Mouse (Mus musculus) forebrain, embryonic 13.5 days (tissue): ENCODE data around the gene Dennd1a. TPM values are rescaled to one million over a fixed set of nuclear protein-coding genes. Genes with fewer than 3 reads are reported as not detected.

Experiments used
- ATAC-seq: fragments of 200-750 bp; cut with Nextera tagmentation; 2 replicates; pipeline ENCODE4 v1.8.0; 2017
- H3K27ac ChIP-seq: fragments of 300-500 bp; sonication (generic); 2 replicates; pipeline ENCODE4 v1.5.1; 2015; ENCODE audit warnings: inconsistent platforms, mild to moderate bottlenecking, moderate library complexity
- H3K27me3 ChIP-seq: fragments of 300-500 bp; sonication (generic); 2 replicates; pipeline ENCODE4 v1.6.1; 2015; ENCODE audit warnings: mild to moderate bottlenecking, inconsistent platforms
- H3K36me3 ChIP-seq: fragments of 300-500 bp; sonication (generic); 2 replicates; pipeline ENCODE4 v1.6.1; 2015; ENCODE audit warnings: mild to moderate bottlenecking, inconsistent platforms; ENCODE audit not compliant: poor library complexity, severe bottlenecking
- H3K4me1 ChIP-seq: fragments of 300-500 bp; sonication (generic); 2 replicates; pipeline ENCODE4 v1.6.1; 2015; ENCODE audit warnings: inconsistent platforms
- H3K4me2 ChIP-seq: fragments of 300-500 bp; sonication (generic); 2 replicates; pipeline ENCODE4 v1.6.1; 2015; ENCODE audit warnings: inconsistent platforms, mild to moderate bottlenecking, moderate library complexity
- H3K4me3 ChIP-seq: fragments of 300-500 bp; sonication (generic); 2 replicates; pipeline ENCODE4 v1.5.1; 2015; ENCODE audit warnings: mild to moderate bottlenecking, inconsistent platforms
- H3K9ac ChIP-seq: fragments of 300-500 bp; sonication (generic); 2 replicates; pipeline ENCODE4 v1.6.1; 2015; ENCODE audit warnings: mild to moderate bottlenecking, inconsistent platforms
- H3K9me3 ChIP-seq: fragments of 300-500 bp; sonication (generic); replicated peaks from 2 replicates; pipeline ENCODE4 v1.6.1; 2016; ENCODE audit warnings: inconsistent platforms
- WGBS: fragments of 180-500 bp; shearing (Covaris S2); methylation state at CpG from one replicate; pipeline ENCODE4 v1.1.7; 2015; 5-methylcytosine and 5-hydroxymethylcytosine counted together
- polyA plus RNA-seq: library from polyadenylated mRNA; unstranded; fragments of >200 nt; fragmentation: Nextera tagmentation; extraction: Ambion mirVana; gene quantifications from 2 replicates; pipeline ENCODE4 v1.2.1, GENCODE M21; 2015

Gene Dennd1a
- polyA plus RNA-seq, 1 experiment from 2014 or later: 17.7 TPM

DNA sequence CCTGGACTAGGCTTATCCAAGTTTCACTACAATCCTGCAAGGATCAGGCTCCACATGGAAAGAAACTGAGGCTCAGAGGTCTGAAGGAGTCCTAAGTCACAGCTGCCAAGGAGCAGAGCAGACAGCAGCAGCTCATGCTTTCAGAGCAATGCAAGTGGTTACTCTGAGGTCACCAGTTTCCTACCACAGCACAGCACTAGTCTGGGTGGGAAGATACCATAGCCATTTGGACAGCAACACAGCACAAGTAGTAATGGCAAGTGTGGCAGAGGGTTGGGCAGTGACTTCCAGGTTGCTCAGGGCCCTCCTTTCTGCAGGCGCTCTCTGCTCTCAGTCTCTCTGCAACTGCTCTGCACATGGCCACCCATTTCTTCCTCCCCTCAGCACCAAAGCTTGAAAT is 354.9 kb downstream of the Dennd1a start:
- Histone ChIP-seq H3K4me2 (no peak overlapping the region), H3K4me1 (peaks cover 36% of the 10 kb centered on the region), H3K4me3 (no peak overlapping the region), H3K9ac (no peak overlapping the region), H3K27me3 (no peaks in the 10 kb centered on the region), H3K9me3 (no peaks in the 10 kb centered on the region), H3K27ac (peak overlapping the region; percentile 80; the same call in 1 of the 2 replicates), H3K36me3 (peaks cover 15% of the 10 kb centered on the region)
- ATAC-seq: no peak
- 100% methylated on average over 1 of the region's 1 CpGs for WGBS

DNA sequence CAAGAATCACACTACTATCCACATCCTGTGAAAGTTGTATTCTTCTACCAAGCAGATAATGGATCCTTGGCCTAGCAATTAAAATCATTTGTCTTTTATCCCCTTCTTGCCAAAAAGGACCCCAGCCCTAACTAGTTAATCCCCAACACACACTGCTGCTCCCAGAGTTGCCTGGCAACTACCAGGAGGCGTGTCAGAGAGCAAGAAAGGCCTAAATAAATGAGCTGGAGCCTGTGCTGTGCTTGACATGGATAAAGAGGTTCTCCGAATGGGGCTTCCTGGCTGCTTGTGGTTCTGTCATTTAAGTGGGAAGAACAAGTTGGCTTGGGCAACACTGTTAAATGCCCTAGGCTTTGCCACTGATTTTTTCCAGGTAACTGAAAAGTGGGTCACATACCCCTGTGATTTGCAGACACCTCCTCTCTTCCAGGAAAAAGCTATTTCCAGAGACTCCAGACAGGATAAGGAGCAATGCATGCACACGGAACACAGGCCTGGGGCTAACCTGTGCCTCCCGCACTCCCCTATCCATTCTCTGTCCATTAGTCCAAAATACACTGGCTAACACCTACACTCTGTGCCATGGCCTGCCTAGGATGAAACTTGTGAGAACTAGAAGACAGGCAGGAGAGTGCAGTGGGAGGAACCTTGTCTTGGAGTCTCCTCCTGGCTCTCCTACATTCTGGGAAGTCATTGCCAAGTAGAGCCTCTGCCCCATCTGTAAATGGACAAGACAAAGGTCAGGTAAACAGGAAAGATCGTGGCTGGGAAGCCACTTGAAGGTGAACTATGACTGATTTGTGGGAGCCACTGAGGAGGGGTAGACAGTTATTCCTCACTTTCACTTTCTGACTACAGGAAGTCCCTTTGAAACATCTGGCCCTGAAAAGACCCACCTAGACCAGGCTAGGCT is 355.9 kb downstream of the Dennd1a start:
- H3K27me3 ChIP-seq: no peaks in the 10 kb centered on the region
- ATAC-seq: peak; percentile 90

DNA sequence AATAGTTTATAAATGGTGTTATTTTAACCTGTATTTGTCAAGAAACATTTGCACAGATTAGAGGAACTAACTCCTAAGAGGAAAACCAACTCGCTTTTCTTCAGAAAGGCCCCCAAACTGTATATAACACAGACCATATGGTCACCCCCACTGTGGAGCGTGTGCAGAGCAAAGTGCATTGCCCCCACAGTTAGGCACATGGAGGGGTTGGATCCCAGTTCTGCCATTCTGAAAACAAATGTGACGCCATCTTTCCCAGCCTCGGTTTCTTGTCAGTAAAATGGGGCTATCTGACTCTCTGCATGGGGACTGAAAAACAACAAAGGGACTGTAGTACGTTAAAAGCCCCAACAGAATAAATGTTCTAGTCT is 361.1 kb downstream of the Dennd1a start:
- Histone ChIP-seq H3K36me3 (no peaks in the 10 kb centered on the region), H3K27me3 (no peaks in the 10 kb centered on the region), H3K9me3 (no peaks in the 10 kb centered on the region), H3K4me3 (no peak overlapping the region), H3K4me1 (peaks cover 27% of the 10 kb centered on the region), H3K4me2 (no peak overlapping the region), H3K27ac (no peak overlapping the region), H3K9ac (no peak overlapping the region)
- 59% methylated on average over 5 of the region's 5 CpGs for WGBS
- peak; percentile 53 for ATAC-seq

More for the DNA sequence above, 355.9 kb downstream of the Dennd1a start:
- Histone ChIP-seq H3K4me2 (0 out of 2 replicates have a peak overlapping the region, but pooled peaks have one; percentile 7), H3K4me1 (peaks cover 36% of the 10 kb centered on the region), H3K9ac (peak overlapping the region; percentile 6), H3K36me3 (peaks cover 15% of the 10 kb centered on the region), H3K9me3 (no peaks in the 10 kb centered on the region), H3K27ac (peak overlapping the region; percentile 80), H3K4me3 (no peak overlapping the region)
- 25% methylated on average over 5 of the region's 5 CpGs for WGBS

DNA sequence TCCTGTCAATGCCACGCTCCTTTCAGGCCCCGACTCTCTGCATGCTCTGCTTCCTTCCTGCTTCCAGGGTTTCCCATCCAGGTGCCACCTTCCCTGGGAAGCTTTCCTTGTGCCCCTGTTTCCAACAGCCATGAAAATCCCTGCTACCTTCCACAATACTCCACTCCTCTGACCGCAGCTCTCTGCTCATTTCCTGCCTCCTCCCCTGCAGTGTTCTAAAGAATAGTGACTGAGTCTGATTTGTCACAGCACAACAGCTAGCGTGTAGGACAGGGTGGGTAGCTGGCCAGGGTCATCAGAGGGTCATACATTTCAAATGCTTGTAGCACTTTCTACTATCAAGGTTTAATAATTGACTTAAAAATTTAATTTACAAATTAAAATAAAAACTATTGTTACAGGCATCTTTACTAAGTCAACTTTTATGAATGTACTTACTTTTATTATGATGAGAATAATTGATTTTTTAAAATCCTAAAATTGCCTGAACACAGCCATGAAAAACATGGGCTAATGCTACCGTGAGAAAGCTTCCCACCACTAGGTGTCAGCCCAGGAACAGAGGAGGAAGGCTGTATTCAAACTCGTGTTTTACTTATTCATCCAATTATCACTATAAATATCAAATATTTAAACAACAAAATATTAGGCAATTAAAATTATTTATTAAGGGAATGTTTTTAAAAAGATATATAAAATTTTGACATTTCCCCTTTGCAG is 361.6 kb downstream of the Dennd1a start:
- Histone ChIP-seq H3K27me3 (no peaks in the 10 kb centered on the region), H3K36me3 (no peaks in the 10 kb centered on the region), H3K4me1 (peaks cover 21% of the 10 kb centered on the region), H3K9ac (peak overlapping the region; percentile 43; the same call in 1 of the 2 replicates), H3K9me3 (no peaks in the 10 kb centered on the region), H3K4me3 (no peak overlapping the region), H3K27ac (no peak overlapping the region), H3K4me2 (no peak overlapping the region)
- peak; percentile 61 for ATAC-seq
- WGBS: 15% methylated on average over 6 of the region's 6 CpGs

DNA sequence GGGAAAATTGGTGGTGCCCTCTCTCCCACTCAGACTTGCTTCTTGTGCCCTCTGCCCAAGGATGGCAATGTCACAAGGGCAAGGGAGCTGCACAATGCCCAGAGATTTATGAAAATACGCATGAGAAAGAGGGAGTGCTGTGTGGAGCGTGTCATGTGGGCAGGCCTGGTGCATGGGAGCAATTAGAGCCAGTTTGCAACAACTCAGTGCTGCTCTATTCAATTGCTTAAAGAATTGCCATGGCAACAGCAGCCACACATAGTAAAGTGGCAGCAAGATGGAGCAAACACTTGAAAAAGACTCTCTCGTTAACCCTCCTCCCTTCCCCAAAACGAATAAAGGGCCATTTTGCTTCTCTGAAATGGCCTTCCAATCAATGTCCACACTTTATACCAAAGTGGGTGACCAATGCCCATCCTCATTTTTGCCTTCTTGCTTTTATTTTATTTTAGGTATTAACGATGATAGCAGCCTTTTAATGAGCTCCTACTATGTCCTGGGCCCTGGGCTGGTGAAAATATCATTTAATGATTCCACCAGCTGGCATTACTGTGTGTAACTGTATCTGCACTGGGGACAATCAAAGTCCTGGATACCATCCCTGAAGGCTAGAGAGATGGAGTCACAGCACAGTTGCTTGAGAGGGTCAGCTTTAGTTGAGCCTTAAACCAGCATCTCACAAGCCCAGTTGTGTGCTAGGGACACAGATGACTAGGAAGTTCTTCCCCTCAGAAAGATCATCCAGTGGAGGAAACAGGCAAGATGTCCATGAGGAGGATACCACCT is 378.3 kb downstream of the Dennd1a start:
- Histone ChIP-seq H3K4me3 (no peak overlapping the region), H3K4me1 (peaks cover 22% of the 10 kb centered on the region), H3K36me3 (peaks cover 4% of the 10 kb centered on the region; the same call in 1 of the 2 replicates), H3K4me2 (no peak overlapping the region), H3K27ac (peak overlapping the region; percentile 75), H3K9me3 (no peaks in the 10 kb centered on the region), H3K9ac (no peak overlapping the region), H3K27me3 (no peaks in the 10 kb centered on the region)
- peak; percentile 96 for ATAC-seq
- WGBS: 9% methylated on average over 5 of the region's 5 CpGs

DNA sequence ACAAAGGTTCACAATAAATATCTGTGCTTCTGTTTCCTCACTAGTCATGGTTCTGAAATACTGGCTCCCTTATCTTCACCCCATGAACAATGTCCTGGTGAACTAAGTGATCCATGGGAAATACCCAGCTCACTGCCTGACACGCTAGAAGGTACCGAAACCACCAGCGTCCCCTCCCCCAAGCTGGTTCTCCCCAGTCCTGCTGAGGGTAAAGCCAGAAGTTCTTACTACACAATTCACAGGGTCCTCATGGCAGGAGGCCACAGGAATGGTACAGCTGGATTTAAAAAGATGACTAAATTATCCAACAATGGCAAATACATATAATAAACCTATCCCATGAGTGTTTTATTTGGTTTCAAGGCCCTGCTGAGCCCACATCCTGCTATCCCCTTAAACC is 378.9 kb downstream of the Dennd1a start:
- H3K27ac ChIP-seq: peak overlapping the region; percentile 75
- H3K9ac ChIP-seq: no peak overlapping the region
- no peak overlapping the region for H3K4me3 ChIP-seq
- H3K4me1 ChIP-seq: peaks cover 27% of the 10 kb centered on the region
- ATAC-seq: peak; percentile 41; the same call in 1 of the 2 replicates
- H3K4me2 ChIP-seq: no peak overlapping the region
- peaks cover 4% of the 10 kb centered on the region; the same call in 1 of the 2 replicates for H3K36me3 ChIP-seq
- no peaks in the 10 kb centered on the region for H3K9me3 ChIP-seq
- H3K27me3 ChIP-seq: no peaks in the 10 kb centered on the region
- WGBS: 42% methylated on average over 3 of the region's 3 CpGs

DNA sequence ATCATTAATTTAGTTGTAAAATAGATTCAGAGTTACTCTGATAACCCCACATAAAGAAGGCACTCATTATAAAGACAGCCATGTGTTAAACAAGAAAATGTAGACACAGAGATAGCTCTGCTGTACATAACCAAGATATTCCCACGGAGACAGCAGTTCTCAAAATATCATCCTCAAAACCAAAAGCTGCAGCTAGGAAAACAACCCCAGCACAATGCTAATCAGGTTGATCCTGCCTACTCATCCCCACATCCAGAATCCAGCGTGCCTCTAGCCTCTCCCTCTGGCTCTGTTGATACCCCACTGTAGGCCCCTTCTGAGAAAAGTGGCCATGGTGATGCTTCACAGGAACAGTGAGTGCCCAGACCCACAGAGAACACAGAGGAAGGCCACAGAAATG is 380.9 kb downstream of the Dennd1a start:
- Histone ChIP-seq H3K4me1 (peaks cover 30% of the 10 kb centered on the region), H3K4me3 (no peak overlapping the region), H3K36me3 (no peaks in the 10 kb centered on the region), H3K4me2 (no peak overlapping the region), H3K27me3 (no peaks in the 10 kb centered on the region), H3K9ac (no peak overlapping the region), H3K9me3 (no peaks in the 10 kb centered on the region), H3K27ac (no peak overlapping the region)
- WGBS: 75% methylated on average over 2 of the region's 2 CpGs
- ATAC-seq: no peak

DNA sequence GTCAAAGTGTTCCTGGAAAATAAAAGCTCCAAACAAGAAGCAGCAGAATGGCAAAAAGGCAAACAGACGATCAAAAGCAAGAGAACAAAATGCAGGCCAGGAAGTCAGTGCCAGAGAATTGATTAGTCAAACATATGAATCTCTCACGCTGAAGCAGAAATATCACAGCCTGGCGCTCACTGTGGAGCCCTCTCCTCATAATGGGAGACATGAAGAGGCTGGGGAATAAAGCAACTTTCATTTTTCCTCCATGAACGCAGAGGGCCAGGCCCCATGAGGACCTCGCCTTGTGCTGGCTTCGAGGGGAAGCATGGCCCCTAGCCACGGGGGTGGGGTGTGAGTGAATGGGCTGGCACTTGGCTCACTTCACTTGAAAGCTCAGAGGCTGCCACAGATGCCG is 383.9 kb downstream of the Dennd1a start:
- Histone ChIP-seq H3K4me3 (no peak overlapping the region), H3K9me3 (no peaks in the 10 kb centered on the region), H3K36me3 (no peaks in the 10 kb centered on the region), H3K4me1 (peaks cover 14% of the 10 kb centered on the region), H3K4me2 (no peak overlapping the region), H3K9ac (no peak overlapping the region), H3K27ac (no peak overlapping the region), H3K27me3 (no peaks in the 10 kb centered on the region)
- WGBS: 63% methylated on average over 8 of the region's 8 CpGs
- peak; percentile 55; the same call in 1 of the 2 replicates for ATAC-seq

DNA sequence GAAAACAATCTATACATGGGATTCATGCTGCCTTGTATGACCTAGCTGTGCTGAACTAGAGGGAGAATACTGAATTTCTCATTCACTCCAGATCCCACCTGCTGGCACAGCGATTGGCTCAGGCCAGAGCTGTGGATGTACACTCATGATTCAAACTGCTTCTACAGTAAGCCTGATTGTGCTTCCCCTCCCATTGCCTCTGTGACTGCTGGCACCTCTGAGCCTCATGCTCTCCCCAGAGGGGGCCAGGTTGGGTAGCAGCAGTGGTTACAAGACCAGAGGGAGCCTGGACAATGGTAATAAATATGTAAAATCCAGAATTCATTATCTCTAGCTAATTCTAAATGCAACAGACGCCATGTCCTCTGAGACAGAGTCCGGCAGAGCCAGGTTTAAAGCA is 404.0 kb downstream of the Dennd1a start:
- H3K27me3 ChIP-seq: no peaks in the 10 kb centered on the region
- WGBS: 68% methylated on average over 3 of the region's 3 CpGs
- H3K36me3 ChIP-seq: no peaks in the 10 kb centered on the region
- H3K9me3 ChIP-seq: no peaks in the 10 kb centered on the region
- no peak for ATAC-seq
- H3K4me2 ChIP-seq: no peak overlapping the region
- no peak overlapping the region for H3K4me3 ChIP-seq
- no peak overlapping the region for H3K9ac ChIP-seq
- no peak overlapping the region for H3K27ac ChIP-seq
- peaks cover 20% of the 10 kb centered on the region for H3K4me1 ChIP-seq

DNA sequence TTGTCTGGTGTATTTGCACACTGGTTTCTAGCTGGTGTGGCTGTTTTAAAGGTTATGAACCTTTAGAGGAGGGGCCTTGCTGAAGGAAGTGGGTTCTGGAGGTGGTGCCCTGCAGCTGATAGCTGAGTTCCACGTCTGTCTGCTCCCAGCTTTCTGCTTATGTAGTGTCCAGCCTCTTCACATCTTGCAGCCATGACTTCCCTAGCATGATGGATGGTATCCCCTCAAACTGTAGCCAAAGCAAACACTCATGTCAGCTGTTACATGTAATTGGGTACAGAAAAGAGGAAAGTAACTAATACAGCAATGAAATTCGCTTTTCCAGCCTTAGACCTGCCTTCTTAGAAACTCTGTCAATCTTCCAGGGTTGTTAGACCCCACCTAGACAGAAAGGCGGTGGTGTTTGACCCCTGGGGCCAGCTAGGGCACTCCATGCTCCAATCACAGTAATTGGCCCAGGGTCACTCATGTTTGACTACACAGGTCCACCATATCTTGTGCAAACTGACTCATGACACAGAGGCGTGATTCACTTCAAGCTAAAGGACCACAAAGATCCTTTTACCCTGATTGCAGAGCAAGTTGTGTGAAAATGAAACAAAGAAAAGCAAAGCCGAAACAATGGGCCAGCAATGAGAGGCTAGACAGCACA is 405.8 kb downstream of the Dennd1a start:
- Histone ChIP-seq H3K27ac (no peak overlapping the region), H3K27me3 (no peaks in the 10 kb centered on the region), H3K4me3 (no peak overlapping the region), H3K9ac (no peak overlapping the region), H3K4me1 (peaks cover 18% of the 10 kb centered on the region), H3K4me2 (no peak overlapping the region), H3K9me3 (no peaks in the 10 kb centered on the region), H3K36me3 (no peaks in the 10 kb centered on the region)
- 84% methylated on average over 5 of the region's 5 CpGs for WGBS
- no peak for ATAC-seq

DNA sequence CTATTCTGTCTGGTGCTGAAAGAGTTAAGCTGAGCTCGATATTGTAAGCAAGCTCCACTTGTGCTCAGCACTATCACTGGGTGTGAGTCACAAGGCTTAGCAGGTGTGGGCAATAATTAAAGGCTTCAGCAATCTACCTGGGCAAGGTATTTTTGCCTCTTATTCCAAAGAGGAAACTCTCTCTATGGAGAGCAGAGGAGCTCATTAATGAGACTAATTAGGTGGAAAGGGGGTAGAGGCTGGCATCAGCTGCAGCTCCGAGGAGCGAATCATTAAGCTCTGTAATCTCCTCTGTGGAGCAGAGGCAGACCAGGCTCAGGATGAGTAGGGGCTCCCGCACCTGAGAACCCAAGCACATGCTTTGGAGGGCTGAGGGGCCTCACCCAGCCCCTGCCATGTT is 407.5 kb downstream of the Dennd1a start:
- ATAC-seq: peak; percentile 67; the same call in 1 of the 2 replicates
- Histone ChIP-seq H3K9ac (no peak overlapping the region), H3K27ac (peak overlapping the region; percentile 0; the same call in 1 of the 2 replicates), H3K9me3 (no peaks in the 10 kb centered on the region), H3K36me3 (no peaks in the 10 kb centered on the region), H3K4me3 (no peak overlapping the region), H3K27me3 (no peaks in the 10 kb centered on the region), H3K4me1 (peaks cover 25% of the 10 kb centered on the region), H3K4me2 (no peak overlapping the region)
- 3% methylated on average over 4 of the region's 4 CpGs for WGBS
